Mouse (Mus musculus): ENCODE measurements at regions not wholly inside any gene's neighbourhood (a gene's known extent, or its start where the extent isn't known, plus 50 kb on each side); places are given as distances from the start of the nearest gene placed in this dataset.

GRCm38 (mm10) chr11:63410921-63411320, 282.1 kb downstream of the Pmp22 start:
- Histone ChIP-seq H3K4me3 (no peak overlapping the region), H3K27ac (no peak overlapping the region), H3K9me3 (no peaks in the 10 kb centered on the region), H3K4me2 (no peak overlapping the region), H3K36me3 (no peaks in the 10 kb centered on the region), H3K9ac (no peak overlapping the region), H3K4me1 (replicated peaks) (peaks cover 16% of the 10 kb centered on the region), H3K27me3 (peaks cover 32% of the 10 kb centered on the region)
- ATAC-seq (ENCODE audit: low FRiP score), result no peak
- 96% methylated on average over 4 of the region's 4 CpGs for WGBS

- Histone ChIP-seq H3K27me3 (peaks cover 25% of the 10 kb centered on the region), H3K27ac (no peak overlapping the region), H3K4me3 (peak overlapping the region; percentile 19), H3K4me2 (peak overlapping the region; percentile 50), H3K4me1 (replicated peaks) (peaks cover 16% of the 10 kb centered on the region), H3K9me3 (no peaks in the 10 kb centered on the region), H3K36me3 (no peaks in the 10 kb centered on the region), H3K9ac (0 out of 2 replicates have a peak overlapping the region, but pooled peaks have one; percentile 9)
- ATAC-seq (ENCODE audit: low FRiP score), result no peak
- WGBS, result 3% methylated on average over 18 of the region's 18 CpGs
Measured at GRCm38 (mm10) chr11:63412364-63412991, 283.7 kb downstream of the Pmp22 start.

GRCm38 (mm10) chr11:63413106-63413505, 284.3 kb downstream of the Pmp22 start:
- H3K9ac ChIP-seq, result no peak overlapping the region
- 6% methylated on average over 13 of the region's 13 CpGs for WGBS

GRCm38 (mm10) chr11:63413621-63414020, 284.8 kb downstream of the Pmp22 start:
- peaks cover 27% of the 10 kb centered on the region for H3K27me3 ChIP-seq
- no peak overlapping the region for H3K27ac ChIP-seq
- H3K4me3 ChIP-seq, result no peak overlapping the region
- peaks cover 16% of the 10 kb centered on the region for H3K4me1 ChIP-seq (replicated peaks)
- no peaks in the 10 kb centered on the region for H3K9me3 ChIP-seq
- 46% methylated on average over 4 of the region's 4 CpGs for WGBS
- no peak overlapping the region for H3K9ac ChIP-seq
- no peak overlapping the region for H3K4me2 ChIP-seq
- no peaks in the 10 kb centered on the region for H3K36me3 ChIP-seq
- ATAC-seq (ENCODE audit: low FRiP score), result no peak

More at GRCm38 (mm10) chr11:63413106-63413505, 284.3 kb downstream of the Pmp22 start:
- peak overlapping the region; percentile 50 for H3K4me2 ChIP-seq
- no peak overlapping the region for H3K27ac ChIP-seq
- H3K4me3 ChIP-seq, result peak overlapping the region; percentile 19; the same call in 1 of the 2 replicates
- peaks cover 23% of the 10 kb centered on the region for H3K27me3 ChIP-seq
- H3K36me3 ChIP-seq, result no peaks in the 10 kb centered on the region
- H3K9me3 ChIP-seq, result no peaks in the 10 kb centered on the region
- peaks cover 16% of the 10 kb centered on the region for H3K4me1 ChIP-seq (replicated peaks)
- ATAC-seq (ENCODE audit: low FRiP score), result no peak

GRCm38 (mm10) chr11:63418042-63418776, 289.4 kb downstream of the Pmp22 start:
- Histone ChIP-seq H3K9me3 (no peaks in the 10 kb centered on the region), H3K27me3 (peaks cover 15% of the 10 kb centered on the region), H3K27ac (no peak overlapping the region), H3K4me1 (replicated peaks) (peaks cover 4% of the 10 kb centered on the region), H3K4me2 (no peak overlapping the region), H3K4me3 (no peak overlapping the region), H3K9ac (no peak overlapping the region), H3K36me3 (no peaks in the 10 kb centered on the region)
- 83% methylated on average over 5 of the region's 5 CpGs for WGBS
- no peak for ATAC-seq (ENCODE audit: low FRiP score)

DNA sequence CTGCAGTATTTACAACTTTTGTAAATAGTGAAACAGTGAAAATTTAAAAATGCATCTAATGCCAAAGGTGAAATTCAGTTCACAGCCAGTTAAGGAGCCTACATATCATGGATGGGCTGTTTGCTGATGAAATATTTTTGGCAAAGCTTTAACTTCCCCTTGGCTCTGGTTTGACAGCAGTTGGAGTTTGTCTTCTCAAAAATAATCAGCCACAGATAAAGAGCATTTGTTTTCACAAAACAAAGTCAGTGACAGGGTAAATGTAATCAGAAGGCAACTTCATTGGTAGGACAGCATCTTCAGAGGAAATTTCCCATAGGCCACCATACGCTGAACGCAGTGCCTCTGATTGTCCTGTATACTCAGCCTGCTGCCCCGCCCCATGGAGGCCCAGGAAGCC, 291.6 kb downstream of the Pmp22 start:
- H3K27me3 ChIP-seq, result peaks cover 8% of the 10 kb centered on the region; the same call in 1 of the 2 replicates
- no peak for ATAC-seq (ENCODE audit: low FRiP score)
- H3K27ac ChIP-seq, result no peak overlapping the region
- 90% methylated on average over 3 of the region's 3 CpGs for WGBS
- no peak overlapping the region for H3K9ac ChIP-seq
- no peak overlapping the region for H3K4me2 ChIP-seq
- no peaks in the 10 kb centered on the region for H3K9me3 ChIP-seq
- H3K4me3 ChIP-seq, result no peak overlapping the region
- no peaks in the 10 kb centered on the region for H3K4me1 ChIP-seq (replicated peaks)
- no peaks in the 10 kb centered on the region for H3K36me3 ChIP-seq

DNA sequence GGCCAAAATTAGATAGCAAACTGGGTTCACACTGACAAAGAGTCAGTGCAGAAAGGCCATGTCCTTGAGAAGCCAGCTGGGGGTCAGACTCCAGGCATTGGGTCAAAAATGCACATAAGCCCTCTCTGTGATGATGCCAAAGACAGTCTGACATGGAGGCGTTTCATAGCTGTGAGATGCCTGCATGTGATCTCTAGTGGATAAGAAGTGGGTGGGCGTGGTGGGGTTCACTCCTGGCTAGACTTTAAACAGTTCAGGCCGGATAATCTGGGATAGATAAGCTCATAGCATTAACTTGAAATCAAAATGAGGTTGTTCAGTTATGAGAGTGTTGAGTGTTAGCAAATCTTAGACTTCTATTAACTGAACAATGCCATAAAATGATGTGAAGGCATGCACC, 293.3 kb downstream of the Pmp22 start:
- no peaks in the 10 kb centered on the region for H3K9me3 ChIP-seq
- peaks cover 9% of the 10 kb centered on the region for H3K4me1 ChIP-seq (replicated peaks)
- H3K36me3 ChIP-seq, result no peaks in the 10 kb centered on the region
- H3K9ac ChIP-seq, result no peak overlapping the region
- no peak overlapping the region for H3K4me3 ChIP-seq
- H3K27me3 ChIP-seq, result peaks cover 8% of the 10 kb centered on the region; the same call in 1 of the 2 replicates
- H3K4me2 ChIP-seq, result no peak overlapping the region
- no peak for ATAC-seq (ENCODE audit: low FRiP score)
- WGBS, result 87% methylated on average over 3 of the region's 3 CpGs
- no peak overlapping the region for H3K27ac ChIP-seq

DNA sequence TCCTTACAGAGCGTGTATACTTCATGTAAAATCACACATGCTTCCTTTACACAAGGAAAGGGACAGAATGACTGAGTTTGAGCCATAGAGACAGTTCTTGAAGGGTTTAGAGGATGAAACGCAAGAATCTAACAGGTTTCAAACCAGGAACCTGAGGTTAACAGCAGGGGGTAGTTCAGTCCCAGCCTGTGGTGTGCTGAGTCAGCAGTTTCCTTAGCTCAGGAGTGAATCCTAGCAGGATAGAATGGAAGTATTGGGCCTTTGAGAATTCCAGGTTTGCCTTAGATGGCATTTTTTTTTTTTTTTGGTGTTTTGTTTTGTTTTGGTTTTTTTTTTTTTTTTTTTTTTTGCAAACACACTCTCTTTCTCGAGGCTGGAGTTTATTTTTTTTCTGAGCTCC, 295.5 kb downstream of the Pmp22 start:
- Histone ChIP-seq H3K27ac (no peak overlapping the region), H3K4me2 (no peak overlapping the region), H3K4me3 (no peak overlapping the region), H3K9me3 (no peaks in the 10 kb centered on the region), H3K4me1 (replicated peaks) (peaks cover 9% of the 10 kb centered on the region), H3K36me3 (no peaks in the 10 kb centered on the region), H3K9ac (no peak overlapping the region), H3K27me3 (0 out of 2 replicates have a peak, but pooled peaks cover 3% of the 10 kb centered on the region)
- 64% methylated on average over 3 of the region's 3 CpGs for WGBS
- no peak for ATAC-seq (ENCODE audit: low FRiP score)

GRCm38 (mm10) chr11:63425741-63426140, 297.0 kb downstream of the Pmp22 start:
- Histone ChIP-seq H3K4me3 (no peak overlapping the region), H3K4me1 (replicated peaks) (peaks cover 9% of the 10 kb centered on the region), H3K36me3 (no peaks in the 10 kb centered on the region), H3K27me3 (0 out of 2 replicates have a peak, but pooled peaks cover 3% of the 10 kb centered on the region), H3K4me2 (no peak overlapping the region), H3K9ac (no peak overlapping the region), H3K27ac (no peak overlapping the region), H3K9me3 (no peaks in the 10 kb centered on the region)
- WGBS, result 13% methylated on average over 11 of the region's 11 CpGs
- no peak for ATAC-seq (ENCODE audit: low FRiP score)

- ATAC-seq (ENCODE audit: low FRiP score), result no peak
- Histone ChIP-seq H3K27me3 (no peaks in the 10 kb centered on the region), H3K4me1 (replicated peaks) (peaks cover 16% of the 10 kb centered on the region), H3K9ac (no peak overlapping the region), H3K9me3 (peaks cover 14% of the 10 kb centered on the region), H3K4me3 (no peak overlapping the region), H3K4me2 (no peak overlapping the region), H3K27ac (no peak overlapping the region), H3K36me3 (no peaks in the 10 kb centered on the region)
- 13% methylated on average over 5 of the region's 5 CpGs for WGBS
Measured at GRCm38 (mm10) chr11:63453786-63454185, 325.0 kb downstream of the Pmp22 start.

- no peak overlapping the region for H3K9ac ChIP-seq
- H3K4me1 ChIP-seq (replicated peaks), result peaks cover 16% of the 10 kb centered on the region
- peak; percentile 39 for ATAC-seq (ENCODE audit: low FRiP score)
- peaks cover 14% of the 10 kb centered on the region for H3K9me3 ChIP-seq
- no peaks in the 10 kb centered on the region for H3K36me3 ChIP-seq
- no peak overlapping the region for H3K27ac ChIP-seq
- H3K4me3 ChIP-seq, result no peak overlapping the region
- no peak overlapping the region for H3K4me2 ChIP-seq
- 10% methylated on average over 17 of the region's 17 CpGs for WGBS
- 0 out of 2 replicates have a peak, but pooled peaks cover 8% of the 10 kb centered on the region for H3K27me3 ChIP-seq
Measured at GRCm38 (mm10) chr11:63454910-63455531, 326.2 kb downstream of the Pmp22 start.

- WGBS, result 34% methylated on average over 3 of the region's 3 CpGs
- H3K27me3 ChIP-seq, result 0 out of 2 replicates have a peak, but pooled peaks cover 8% of the 10 kb centered on the region
- H3K36me3 ChIP-seq, result no peaks in the 10 kb centered on the region
- H3K27ac ChIP-seq, result no peak overlapping the region
- no peak overlapping the region for H3K4me2 ChIP-seq
- H3K9ac ChIP-seq, result no peak overlapping the region
- no peak overlapping the region for H3K4me3 ChIP-seq
- peak; percentile 43; the same call in 1 of the 2 replicates for ATAC-seq (ENCODE audit: low FRiP score)
- peaks cover 16% of the 10 kb centered on the region for H3K4me1 ChIP-seq (replicated peaks)
- peaks cover 9% of the 10 kb centered on the region; the same call in 1 of the 2 replicates for H3K9me3 ChIP-seq
Measured at GRCm38 (mm10) chr11:63456356-63456755, 327.6 kb downstream of the Pmp22 start.

Measured in hindbrain, embryonic 13.5 days (tissue).